Comparison of ENCODE assay signal across 7 mouse cellular contexts in genomic region chr4:148805161-148805810, GRCm38 (mm10). TPM values are rescaled to one million over a fixed set of nuclear protein-coding genes. Genes with fewer than 3 reads are reported as not detected.
A peak's percentile ranks its signal among the peaks of the same experiment; 100 is the strongest.
DNase-seq lines count a peak whose midpoint lies in the region; ATAC-seq and TF ChIP-seq lines count a peak whose summit lies in the region.

No protein-coding gene starts in this region.

- peak; percentile 53 for DNase-seq in ZHBTc4 (ENCODE audit: low read depth, low spot score)
- peak; percentile 48 for DNase-seq in embryo, embryonic 9.5 days (ENCODE audit: extremely low spot score)
- peak; percentile 74 for DNase-seq in limb, embryonic 10.5 days (ENCODE audit: low spot score)
- no peak for DNase-seq in midbrain, postnatal 0 days (ENCODE audit: low spot score)
- no peak for DNase-seq in cerebellum, adult 8-10 months
- no peak for DNase-seq in ovary, adult 18-20 months (ENCODE audit: low spot score)

- peak overlapping the region; percentile 89 for H3K4me3 ChIP-seq in heart, embryonic 16.5 days (ENCODE audit: low read length)
- peak overlapping the region; percentile 76 for H3K4me3 ChIP-seq in limb, embryonic 10.5 days
- peak overlapping the region; percentile 51 for H3K4me3 ChIP-seq in midbrain, postnatal 0 days (ENCODE audit: low read depth, low read length)

- peak overlapping the region; percentile 83 for H3K4me2 ChIP-seq in heart, embryonic 16.5 days (ENCODE audit: low read depth, low read length)
- peak overlapping the region; percentile 100 for H3K4me2 ChIP-seq in midbrain, postnatal 0 days (ENCODE audit: low read depth, low read length, poor library complexity, severe bottlenecking)

- peak overlapping the region; percentile 99 for H3K27ac ChIP-seq in heart, embryonic 16.5 days (ENCODE audit: low read length)
- peak overlapping the region; percentile 75 for H3K27ac ChIP-seq in limb, embryonic 10.5 days
- H3K27ac ChIP-seq in midbrain, postnatal 0 days (ENCODE audit: low read depth, low read length) = no peak overlapping the region

- WGBS in heart, embryonic 16.5 days = under 1% methylated on average over 42 of the region's 42 CpGs
- WGBS in limb, embryonic 10.5 days = under 1% methylated on average over 42 of the region's 42 CpGs
- WGBS in midbrain, postnatal 0 days = 2% methylated on average over 39 of the region's 42 CpGs

- peaks cover 28% of the 10 kb centered on the region for H3K27me3 ChIP-seq in heart, embryonic 16.5 days (ENCODE audit: control insufficient read depth, insufficient read depth, low read length)
- H3K27me3 ChIP-seq in limb, embryonic 10.5 days (ENCODE audit: low read depth, poor library complexity, severe bottlenecking) = peaks cover 96% of the 10 kb centered on the region
- peaks cover 52% of the 10 kb centered on the region for H3K27me3 ChIP-seq in midbrain, postnatal 0 days (ENCODE audit: insufficient read depth, low read length)

- peak overlapping the region; percentile 97 for H3K9ac ChIP-seq in heart, embryonic 16.5 days (ENCODE audit: low read length)
- no peak overlapping the region for H3K9ac ChIP-seq in midbrain, postnatal 0 days (replicated peaks; ENCODE audit: low read length, poor library complexity, severe bottlenecking)

- no peak for TF ChIP-seq CTCF in midbrain, postnatal 0 days (IDR thresholded peaks at IDR 0.05)

- no peaks in the 10 kb centered on the region for H3K9me3 ChIP-seq in heart, embryonic 16.5 days (replicated peaks; ENCODE audit: control insufficient read depth, low read length)
- H3K9me3 ChIP-seq in limb, embryonic 10.5 days (replicated peaks) = no peaks in the 10 kb centered on the region
- H3K9me3 ChIP-seq in midbrain, postnatal 0 days (ENCODE audit: low read length) = no peaks in the 10 kb centered on the region

- peaks cover 26% of the 10 kb centered on the region for H3K4me1 ChIP-seq in heart, embryonic 16.5 days (ENCODE audit: control insufficient read depth, insufficient read depth, low read length)
- H3K4me1 ChIP-seq in limb, embryonic 10.5 days = peaks cover 73% of the 10 kb centered on the region
- peaks cover 13% of the 10 kb centered on the region; the same call in 1 of the 2 replicates for H3K4me1 ChIP-seq in midbrain, postnatal 0 days (ENCODE audit: insufficient read depth, low read length)

- no peaks in the 10 kb centered on the region for H3K36me3 ChIP-seq in heart, embryonic 16.5 days (ENCODE audit: control insufficient read depth, insufficient read depth)
- H3K36me3 ChIP-seq in limb, embryonic 10.5 days = no peaks in the 10 kb centered on the region
- no peaks in the 10 kb centered on the region for H3K36me3 ChIP-seq in midbrain, postnatal 0 days (ENCODE audit: insufficient read depth, low read length)

- ATAC-seq in heart, embryonic 16.5 days (replicated peaks; ENCODE audit: extremely low read depth, insufficient read depth, low FRiP score) = 0 out of 2 replicates have a peak, but pooled peaks have one; percentile 4
- no peak for ATAC-seq in midbrain, postnatal 0 days (ENCODE audit: low FRiP score)

RNA-seq across cellular contexts. Expression of gene Casz1, which starts 1.1 kb away (rescaled TPM):
- polyA plus RNA-seq in heart, embryonic 16.5 days (2015; fragmentation: Nextera tagmentation; extraction: Ambion mirVana) = 22.4 and 25.7 TPM in 2 replicates
- 1.0 and 2.1 TPM in 2 replicates for polyA plus RNA-seq in limb, embryonic 10.5 days (2016; fragmentation: Nextera tagmentation; extraction: Ambion mirVana)
- total RNA-seq in midbrain, postnatal 0 days (2014; rRNA removed) = 3.7 and 4.0 TPM in 2 replicates
- polyA plus RNA-seq in midbrain, postnatal 0 days (2015; fragmentation: Nextera tagmentation; extraction: Ambion mirVana) = 2.0 TPM in 2 replicates

Comparison
In these comparisons a context has a peak if more than half of its experiments do, and no peak if none do; other contexts are left out.
1. DNase-seq: peak in ZHBTc4 (single experiment), embryo, embryonic 9.5 days (single experiment) and limb, embryonic 10.5 days (single experiment); none in midbrain, postnatal 0 days (single experiment), cerebellum, adult 8-10 months (single experiment) and ovary, adult 18-20 months (single experiment).
2. Peak in every context shown above with its lines, with median percentiles within 50 percentile points of each other: H3K4me3 ChIP-seq.